Mouse (Mus musculus) layer of hippocampus, adult 6 months (tissue): Measurements from ENCODE around the gene Psd. TPM values are rescaled to one million over a fixed set of nuclear protein-coding genes. Genes with fewer than 3 reads are reported as not detected.

Experiments
- long read RNA-seq, 2 experiments: library from polyadenylated mRNA; unstranded; transcript quantifications; one replicate each; pipeline ENCODE4 v2.0.0; 2019 to 2020
- microRNA-seq: library from miRNA; unstranded; fragments of <30 nt; microRNA quantifications from one replicate; pipeline ENCODE4 v1.2.0, GENCODE M21; 2020
- polyA plus RNA-seq: library from polyadenylated mRNA; unstranded; fragments of <200 nt; fragmentation: Nextera tagmentation; gene quantifications from 2 replicates; pipeline ENCODE4 v1.2.3, GENCODE M21; 2021

Psd gene
- 108 and 113 TPM in 2 replicates for polyA plus RNA-seq
- long read RNA-seq, experiment 1, transcript Psd-208 (8 exons, 2,034 nt): major isoform, 47 of 200 reads
- long read RNA-seq, experiment 1, partial matches to known transcripts: 138 of 200 reads
- long read RNA-seq, experiment 1, other reads (novel, unspliced or antisense): 10 of 200 reads
- long read RNA-seq, experiment 2, transcript Psd-211 (8 exons, 1,705 nt): minor isoform, 18 of 248 reads
- long read RNA-seq, experiment 2, transcript Psd-208 (8 exons, 2,034 nt): major isoform, 91 of 248 reads
- long read RNA-seq, experiment 2, partial matches to known transcripts: 68 of 248 reads
- long read RNA-seq, experiment 2, other reads (novel, unspliced or antisense): 63 of 248 reads

DNA sequence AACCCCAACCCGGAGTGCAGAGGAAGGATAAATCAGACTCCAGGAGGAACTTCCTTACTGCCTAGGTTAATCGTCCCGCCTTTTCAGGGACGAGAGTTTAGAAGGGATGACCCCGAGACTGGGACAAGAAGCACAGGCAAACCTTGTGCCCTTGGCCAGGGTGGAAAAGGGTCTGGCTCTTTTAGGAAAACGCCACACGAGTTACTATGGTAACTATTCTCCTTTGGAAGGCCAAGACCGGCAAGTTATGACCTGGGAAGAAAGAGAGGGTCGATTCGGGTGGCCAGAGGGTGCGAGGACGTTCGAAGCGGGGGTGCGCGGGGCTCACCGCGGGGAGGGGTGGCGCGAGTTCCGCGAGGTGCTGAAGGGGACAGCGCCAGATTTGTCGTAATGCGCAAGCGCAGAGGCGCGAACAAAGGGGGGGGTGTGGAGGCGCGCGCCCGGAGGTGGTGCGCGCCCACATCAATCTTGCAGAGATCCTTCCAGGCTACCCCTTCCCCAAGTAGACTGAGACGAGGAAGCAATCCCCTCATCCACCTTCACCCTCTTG, at the start of gene Psd:
Gene Psd, minus strand, starts transcription at position 401 of the 550 bp plus-strand sequence.

DNA sequence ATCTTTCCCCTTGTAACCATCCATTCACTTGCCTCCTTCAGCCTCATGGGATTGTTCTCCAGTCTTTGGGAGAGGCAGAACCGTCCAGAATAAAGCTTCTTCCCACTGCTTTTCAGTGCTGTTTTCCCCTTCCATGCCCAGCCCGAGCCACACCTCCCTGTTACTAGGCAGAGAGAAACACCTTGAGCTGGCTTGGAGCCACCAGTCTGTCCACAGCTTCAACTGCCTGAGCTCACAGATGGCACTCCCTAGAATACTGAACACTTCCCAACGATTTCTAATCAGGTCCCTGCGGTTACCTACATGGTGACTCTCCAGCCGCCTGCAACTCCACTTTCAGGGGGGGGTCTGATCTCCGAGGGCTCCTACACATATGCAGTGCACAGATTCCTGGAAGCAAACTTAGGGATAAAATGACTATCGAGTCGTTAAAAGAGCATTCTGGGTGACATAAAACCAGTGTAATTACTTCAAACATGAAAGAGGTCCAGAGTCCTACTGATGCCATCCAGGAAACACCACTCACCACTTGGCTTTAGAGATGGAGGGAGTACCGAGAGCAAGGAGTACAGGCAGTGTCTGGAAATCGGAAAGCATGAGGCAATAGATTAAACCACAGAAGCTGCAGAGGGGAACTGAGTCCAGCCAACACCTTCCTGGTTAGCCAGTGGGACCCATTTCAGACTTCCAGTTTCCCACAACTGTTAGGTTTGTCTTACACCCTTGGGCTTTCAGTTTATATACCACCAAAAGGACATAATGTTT, 23.4 kb upstream of the Psd start, which contains the start of gene 2310034G01Rik:
Gene 2310034G01Rik, minus strand, starts transcription at position 135 of the 765 bp plus-strand sequence.

DNA sequence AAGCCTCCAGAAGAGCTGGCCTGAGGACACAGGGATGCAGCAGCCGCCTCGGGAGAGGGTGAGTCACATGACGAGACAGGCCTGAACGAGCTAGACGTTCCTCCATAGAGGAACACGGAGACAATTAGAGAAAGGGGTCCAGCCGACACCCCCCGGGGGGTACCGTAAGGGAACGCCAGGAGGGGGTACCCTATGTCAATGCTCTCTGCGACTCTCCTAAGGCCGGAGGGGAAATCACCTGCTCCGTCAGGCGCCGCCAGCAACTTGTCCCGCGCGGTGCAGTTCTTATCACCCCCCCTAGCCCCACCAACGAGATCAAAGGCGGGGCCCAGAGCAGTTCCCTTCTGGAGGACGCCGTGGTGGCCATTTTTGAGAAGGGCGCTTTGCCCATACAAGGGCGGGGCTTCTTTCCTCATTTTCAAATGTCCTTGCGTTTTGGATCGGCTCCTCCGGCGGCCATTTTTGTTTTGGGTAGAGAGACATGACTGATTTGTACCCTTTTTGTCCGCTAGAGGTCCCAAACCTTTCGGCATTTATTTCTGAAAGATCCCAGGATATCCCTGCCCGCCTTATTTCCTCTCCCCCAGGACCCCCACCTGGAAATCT, 11.5 kb upstream of the Psd start, which contains the start of gene Cuedc2:
Gene Cuedc2, minus strand, starts transcription at position 372 of the 606 bp plus-strand sequence.

DNA sequence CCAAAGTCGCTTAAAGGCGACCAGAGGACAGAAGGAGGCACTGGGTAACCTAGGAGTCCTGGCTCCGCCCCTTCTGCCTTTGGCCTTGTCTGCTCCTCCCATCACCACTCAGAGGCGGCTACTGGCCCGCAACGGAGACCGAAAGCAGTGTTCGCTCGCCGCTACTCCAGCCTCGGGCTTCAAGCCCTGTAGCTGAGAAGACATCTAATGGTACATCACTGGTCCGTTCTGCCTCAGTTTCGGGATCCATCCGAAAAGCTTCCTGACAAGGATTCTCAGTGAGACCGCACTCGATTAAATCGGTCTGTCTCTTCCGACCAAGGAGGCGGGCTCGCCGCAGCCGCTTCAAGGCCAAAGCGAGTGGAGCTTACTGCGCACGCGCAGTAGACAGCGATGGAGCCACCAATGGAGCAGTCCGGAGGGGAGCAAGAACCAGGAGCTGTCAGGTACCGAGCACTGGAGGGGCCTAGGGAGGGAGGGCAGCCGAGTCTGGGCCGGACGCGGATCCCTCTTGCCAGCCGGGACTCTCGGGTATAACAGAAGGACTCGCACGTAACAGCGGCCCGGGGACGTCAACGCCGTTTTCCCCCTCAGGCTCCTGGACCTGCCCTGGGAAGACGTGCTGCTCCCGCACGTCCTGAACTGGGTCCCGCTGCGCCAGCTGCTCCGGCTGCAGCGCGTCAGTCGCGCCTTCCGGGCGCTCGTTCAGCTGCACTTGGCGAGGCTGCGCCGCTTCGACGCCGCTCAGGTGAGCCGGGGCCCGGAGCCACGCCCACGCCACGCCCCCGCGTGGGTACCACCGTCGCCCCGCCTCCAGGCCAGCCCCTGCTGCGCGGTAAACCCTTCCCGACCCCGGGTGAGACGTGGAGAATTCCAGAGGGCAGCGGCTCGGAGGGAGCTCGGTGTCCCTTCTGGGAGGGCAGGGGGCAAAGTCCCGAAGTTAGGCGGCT, 1.4 kb upstream of the Psd start, which contains the start of gene Fbxl15:
Gene Fbxl15, plus strand, starts transcription at position 104 of the 950 bp plus-strand sequence.

DNA sequence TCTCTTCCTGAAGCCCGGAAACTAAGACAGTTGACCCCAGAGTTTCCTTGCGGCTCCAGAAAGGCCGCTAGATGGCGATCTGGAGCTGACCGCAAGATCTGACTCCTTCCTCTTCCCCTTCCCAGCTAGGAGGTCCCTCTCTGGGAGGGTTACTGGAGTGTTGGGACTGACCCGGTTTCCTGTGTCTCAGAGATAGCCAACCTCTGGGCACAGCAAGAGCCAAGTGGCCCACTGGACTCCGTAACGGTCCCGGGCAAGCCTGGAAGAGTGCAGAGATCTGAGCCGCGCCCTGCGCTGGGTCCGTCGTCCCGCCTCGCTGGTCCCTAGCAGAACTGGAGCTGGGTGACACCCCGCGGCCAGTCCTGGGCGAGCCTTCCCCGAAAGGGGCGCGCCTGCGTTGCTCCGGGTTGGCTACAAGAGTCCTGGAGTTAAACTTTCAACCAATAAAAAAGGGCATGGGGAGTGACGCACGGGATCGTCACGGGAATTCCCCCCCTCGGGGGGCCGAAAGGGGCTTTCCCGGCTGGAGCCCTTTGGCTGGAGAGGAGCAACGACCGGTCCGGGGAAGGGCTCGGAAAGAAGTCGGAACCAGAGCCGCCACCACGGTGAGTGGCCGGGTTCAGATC, 22.6 kb downstream of the Psd start, which contains the start of gene Nfkb2:
Gene Nfkb2, plus strand, starts transcription at position 105 of the 626 bp plus-strand sequence.

Small RNAs within 50 kb of the gene (microRNA-seq; reads per million reads assigned to microRNA genes)
- gene Mir146b: 6.2 reads per million, percentile 23 among the genes with 10 or more reads in this experiment

Other genes with a start within 250 kb of the Psd start
- gene Elovl3, start 195.3 kb downstream of the Psd start, polyA plus RNA-seq: not detected in 2 replicates
- gene Pitx3, start 178.8 kb downstream of the Psd start, polyA plus RNA-seq: not detected in 2 replicates
- 36.0 and 39.2 TPM in 2 replicates for gene Gbf1, start 174.6 kb downstream of the Psd start, polyA plus RNA-seq
- gene Nfkb2, start 22.8 kb downstream of the Psd start, polyA plus RNA-seq: 1.6 and 2.2 TPM in 2 replicates
- gene Fbxl15, start 1.0 kb upstream of the Psd start, polyA plus RNA-seq: 58.6 and 58.7 TPM in 2 replicates
- gene Cuedc2, start 11.5 kb upstream of the Psd start, polyA plus RNA-seq: 320 and 344 TPM in 2 replicates
- 24.3 and 25.9 TPM in 2 replicates for gene Mfsd13a, start 14.0 kb upstream of the Psd start, polyA plus RNA-seq
- 1.5 and 3.3 TPM in 2 replicates for gene 2310034G01Rik, start 23.1 kb upstream of the Psd start, polyA plus RNA-seq
- gene Actr1a, start 68.6 kb upstream of the Psd start, polyA plus RNA-seq: 69.6 and 72.0 TPM in 2 replicates
- 9.2 and 11.1 TPM in 2 replicates for gene Sufu, start 69.7 kb upstream of the Psd start, polyA plus RNA-seq
- gene Trim8, start 174.5 kb upstream of the Psd start, polyA plus RNA-seq: 10.4 and 12.3 TPM in 2 replicates
- gene Arl3, start 246.0 kb upstream of the Psd start, polyA plus RNA-seq: 258 and 293 TPM in 2 replicates
- 0.88 and 1.0 TPM in 2 replicates for gene Sfxn2, start 246.2 kb upstream of the Psd start, polyA plus RNA-seq